Mouse (Mus musculus) neural tube, embryonic 15.5 days (tissue): ENCODE data around the gene Akap6. TPM values are rescaled to one million over a fixed set of nuclear protein-coding genes. Genes with fewer than 3 reads are reported as not detected.

ENCODE experiments used
- ATAC-seq: fragments of 200-750 bp; cut with Nextera tagmentation; 2 replicates; pipeline ENCODE4 v1.8.0; 2017; ENCODE audit warnings: mild to moderate bottlenecking, moderate TSS enrichment, moderate library complexity; ENCODE audit not compliant: low FRiP score
- H3K27ac ChIP-seq: fragments of 300-500 bp; sonication (generic); replicated peaks from 2 replicates; pipeline ENCODE4 v1.5.1; 2015; ENCODE audit warnings: mild to moderate bottlenecking, inconsistent platforms
- H3K27me3 ChIP-seq: fragments of 300-500 bp; sonication (generic); replicated peaks from 2 replicates; pipeline ENCODE4 v1.6.1; 2015; ENCODE audit warnings: inconsistent platforms
- H3K36me3 ChIP-seq: fragments of 300-500 bp; sonication (generic); 2 replicates; pipeline ENCODE4 v1.6.1; 2015; ENCODE audit warnings: inconsistent platforms
- H3K4me1 ChIP-seq: fragments of 300-500 bp; sonication (generic); 2 replicates; pipeline ENCODE4 v1.6.1; 2015; ENCODE audit warnings: inconsistent platforms
- H3K4me2 ChIP-seq: fragments of 300-500 bp; sonication (generic); 2 replicates; pipeline ENCODE4 v1.6.1; 2015; ENCODE audit warnings: inconsistent platforms, mild to moderate bottlenecking, moderate library complexity
- H3K4me3 ChIP-seq: fragments of 300-500 bp; sonication (generic); replicated peaks from 2 replicates; pipeline ENCODE4 v1.5.1; 2015; ENCODE audit warnings: mild to moderate bottlenecking, inconsistent platforms
- H3K9ac ChIP-seq: fragments of 300-500 bp; sonication (generic); replicated peaks from 2 replicates; pipeline ENCODE4 v1.6.1; 2015; ENCODE audit warnings: mild to moderate bottlenecking, inconsistent platforms
- H3K9me3 ChIP-seq: fragments of 300-500 bp; sonication (generic); replicated peaks from 2 replicates; pipeline ENCODE4 v1.6.1; 2016; ENCODE audit warnings: inconsistent platforms
- WGBS: fragments of 180-500 bp; shearing (Covaris S2); methylation state at CpG from one replicate; pipeline ENCODE4 v1.1.7; 2015; ENCODE audit warnings: mixed read lengths; 5-methylcytosine and 5-hydroxymethylcytosine counted together
- polyA plus RNA-seq: library from polyadenylated mRNA; unstranded; fragments of >200 nt; fragmentation: Nextera tagmentation; extraction: Ambion mirVana; gene quantifications from 2 replicates; pipeline ENCODE4 v1.2.1, GENCODE M21; 2015

Gene Akap6
- 20.3 and 24.4 TPM in 2 replicates for polyA plus RNA-seq

- no peaks in the 10 kb centered on the region for H3K36me3 ChIP-seq
- peak within 1 kb of the TSS; percentile 93 for H3K27ac ChIP-seq
- H3K4me2 ChIP-seq = peak within 1 kb of the TSS; percentile 72
- WGBS = 6% methylated on average over 6 of the region's 6 CpGs
- peak; percentile 88 for ATAC-seq
- H3K27me3 ChIP-seq = no peaks in the 10 kb centered on the region
- peaks cover 43% of the 10 kb centered on the region for H3K4me1 ChIP-seq
- peak within 1 kb of the TSS; percentile 70 for H3K9ac ChIP-seq
- peak within 1 kb of the TSS; percentile 62 for H3K4me3 ChIP-seq
- H3K9me3 ChIP-seq = no peaks in the 10 kb centered on the region
Measured at GRCm38 (mm10) chr12:52699146-52699545, at the start of gene Akap6. TSS of gene Akap6 (plus strand) at chr12:52699383.

- H3K4me2 ChIP-seq = no peak overlapping the region
- H3K36me3 ChIP-seq = no peaks in the 10 kb centered on the region
- WGBS = 76% methylated on average over 7 of the region's 7 CpGs
- no peak overlapping the region for H3K27ac ChIP-seq
- no peaks in the 10 kb centered on the region for H3K9me3 ChIP-seq
- no peak overlapping the region for H3K9ac ChIP-seq
- ATAC-seq = no peak
- H3K27me3 ChIP-seq = no peaks in the 10 kb centered on the region
- H3K4me1 ChIP-seq = no peaks in the 10 kb centered on the region
- H3K4me3 ChIP-seq = no peak overlapping the region
Measured at GRCm38 (mm10) chr12:52662907-52663790, 36.0 kb upstream of the Akap6 start.

GRCm38 (mm10) chr12:52664944-52665343 is 34.2 kb upstream of the Akap6 start:
- Histone ChIP-seq H3K4me2 (no peak overlapping the region), H3K4me3 (no peak overlapping the region), H3K27me3 (no peaks in the 10 kb centered on the region), H3K9me3 (no peaks in the 10 kb centered on the region), H3K9ac (no peak overlapping the region), H3K4me1 (no peaks in the 10 kb centered on the region), H3K27ac (no peak overlapping the region), H3K36me3 (no peaks in the 10 kb centered on the region)
- ATAC-seq = no peak
- WGBS = 88% methylated on average over 5 of the region's 5 CpGs

- H3K9ac ChIP-seq = no peak overlapping the region
- peak; percentile 66 for ATAC-seq
Measured at GRCm38 (mm10) chr12:52671436-52671835, 27.7 kb upstream of the Akap6 start.

GRCm38 (mm10) chr12:52671943-52672342 is 27.2 kb upstream of the Akap6 start:
- no peak for ATAC-seq
- H3K9me3 ChIP-seq = no peaks in the 10 kb centered on the region
- peaks cover 9% of the 10 kb centered on the region; the same call in 1 of the 2 replicates for H3K4me1 ChIP-seq
- H3K4me2 ChIP-seq = no peak overlapping the region
- no peak overlapping the region; the same call in 1 of the 2 replicates for H3K27ac ChIP-seq
- 16% methylated on average over 6 of the region's 6 CpGs for WGBS
- no peak overlapping the region for H3K9ac ChIP-seq
- H3K36me3 ChIP-seq = no peaks in the 10 kb centered on the region
- no peaks in the 10 kb centered on the region for H3K27me3 ChIP-seq
- no peak overlapping the region for H3K4me3 ChIP-seq

More at GRCm38 (mm10) chr12:52671436-52671835, 27.7 kb upstream of the Akap6 start:
- H3K9me3 ChIP-seq = no peaks in the 10 kb centered on the region
- under 1% methylated on average over 7 of the region's 7 CpGs for WGBS
- H3K4me3 ChIP-seq = no peak overlapping the region
- H3K4me2 ChIP-seq = no peak overlapping the region; the same call in 1 of the 2 replicates
- no peak overlapping the region for H3K27ac ChIP-seq
- no peaks in the 10 kb centered on the region for H3K36me3 ChIP-seq
- H3K4me1 ChIP-seq = peaks cover 9% of the 10 kb centered on the region; the same call in 1 of the 2 replicates
- H3K27me3 ChIP-seq = no peaks in the 10 kb centered on the region

- Histone ChIP-seq H3K9ac (no peak overlapping the region), H3K4me1 (peaks cover 9% of the 10 kb centered on the region; the same call in 1 of the 2 replicates), H3K27me3 (no peaks in the 10 kb centered on the region), H3K36me3 (no peaks in the 10 kb centered on the region), H3K4me3 (no peak overlapping the region), H3K9me3 (no peaks in the 10 kb centered on the region), H3K4me2 (no peak overlapping the region), H3K27ac (no peak overlapping the region)
- 68% methylated on average over 6 of the region's 6 CpGs for WGBS
- ATAC-seq = no peak
Measured at GRCm38 (mm10) chr12:52673361-52673960, 25.7 kb upstream of the Akap6 start.

GRCm38 (mm10) chr12:52675010-52675409 is 24.2 kb upstream of the Akap6 start:
- no peak overlapping the region for H3K27ac ChIP-seq
- WGBS = 11% methylated on average over 4 of the region's 4 CpGs
- no peak overlapping the region for H3K4me2 ChIP-seq
- no peaks in the 10 kb centered on the region for H3K36me3 ChIP-seq
- no peak for ATAC-seq
- H3K4me3 ChIP-seq = no peak overlapping the region
- H3K9me3 ChIP-seq = no peaks in the 10 kb centered on the region
- H3K9ac ChIP-seq = no peak overlapping the region
- peaks cover 9% of the 10 kb centered on the region; the same call in 1 of the 2 replicates for H3K4me1 ChIP-seq
- H3K27me3 ChIP-seq = no peaks in the 10 kb centered on the region

GRCm38 (mm10) chr12:52687355-52687754 is 11.8 kb upstream of the Akap6 start:
- Histone ChIP-seq H3K36me3 (no peaks in the 10 kb centered on the region), H3K27ac (no peak overlapping the region), H3K9ac (no peak overlapping the region), H3K4me1 (no peaks in the 10 kb centered on the region), H3K9me3 (no peaks in the 10 kb centered on the region), H3K4me3 (no peak overlapping the region), H3K27me3 (no peaks in the 10 kb centered on the region), H3K4me2 (no peak overlapping the region)
- ATAC-seq = no peak
- 57% methylated on average over 9 of the region's 9 CpGs for WGBS

- no peaks in the 10 kb centered on the region for H3K27me3 ChIP-seq
- ATAC-seq = no peak
- 90% methylated on average over 2 of the region's 2 CpGs for WGBS
Measured at GRCm38 (mm10) chr12:52688712-52689111, 10.5 kb upstream of the Akap6 start.

GRCm38 (mm10) chr12:52691552-52691951 is 7.6 kb upstream of the Akap6 start:
- Histone ChIP-seq H3K36me3 (no peaks in the 10 kb centered on the region), H3K4me3 (no peak overlapping the region), H3K9me3 (no peaks in the 10 kb centered on the region), H3K4me1 (no peaks in the 10 kb centered on the region), H3K9ac (no peak overlapping the region), H3K27me3 (no peaks in the 10 kb centered on the region), H3K27ac (no peak overlapping the region), H3K4me2 (no peak overlapping the region)
- WGBS = 94% methylated on average over 1 of the region's 1 CpGs
- ATAC-seq = no peak

More at GRCm38 (mm10) chr12:52688712-52689111, 10.5 kb upstream of the Akap6 start:
- Histone ChIP-seq H3K9ac (no peak overlapping the region), H3K4me2 (no peak overlapping the region), H3K9me3 (no peaks in the 10 kb centered on the region), H3K27ac (no peak overlapping the region), H3K4me3 (no peak overlapping the region), H3K4me1 (no peaks in the 10 kb centered on the region), H3K36me3 (no peaks in the 10 kb centered on the region)

GRCm38 (mm10) chr12:52692290-52692974 is 6.8 kb upstream of the Akap6 start:
- 64% methylated on average over 10 of the region's 10 CpGs for WGBS
- Histone ChIP-seq H3K4me1 (peaks cover 3% of the 10 kb centered on the region), H3K27ac (no peak overlapping the region), H3K4me3 (no peak overlapping the region), H3K9me3 (no peaks in the 10 kb centered on the region), H3K9ac (no peak overlapping the region), H3K27me3 (no peaks in the 10 kb centered on the region), H3K4me2 (no peak overlapping the region), H3K36me3 (no peaks in the 10 kb centered on the region)
- no peak for ATAC-seq
